Mouse (Mus musculus) midbrain, embryonic 16.5 days (tissue): ENCODE results near the gene Slc22a13. TPM values are rescaled to one million over a fixed set of nuclear protein-coding genes. Genes with fewer than 3 reads are reported as not detected.
"Not testable (repeated sequence)": the region's sequence is repeated elsewhere in the genome, so short reads cannot be mapped to it uniquely, and the experiment has no call there.

Source experiments
- ATAC-seq: fragments of 200-750 bp; cut with Nextera tagmentation; 2 replicates; pipeline ENCODE4 v1.8.0; 2017; ENCODE audit warnings: moderate TSS enrichment
- H3K27ac ChIP-seq: fragments of 300-500 bp; sonication (generic); 2 replicates; pipeline ENCODE4 v1.5.1; 2014; ENCODE audit warnings: mild to moderate bottlenecking, low read length, mixed read lengths
- H3K27me3 ChIP-seq: fragments of 300-500 bp; sonication (generic); 2 replicates; pipeline ENCODE4 v1.6.1; 2014; ENCODE audit warnings: low read depth, low read length, mixed read lengths; ENCODE audit not compliant: control insufficient read depth, insufficient read depth
- H3K36me3 ChIP-seq: fragments of 300-500 bp; sonication (generic); 2 replicates; pipeline ENCODE4 v1.6.1; 2014; ENCODE audit warnings: mild to moderate bottlenecking, low read length, moderate library complexity, mixed read lengths; ENCODE audit not compliant: control insufficient read depth, insufficient read depth
- H3K4me1 ChIP-seq: fragments of 300-500 bp; sonication (generic); 2 replicates; pipeline ENCODE4 v1.6.1; 2014; ENCODE audit warnings: mild to moderate bottlenecking, low read length, mixed read lengths; ENCODE audit not compliant: control insufficient read depth, insufficient read depth
- H3K4me2 ChIP-seq: fragments of 300-500 bp; sonication (generic); 2 replicates; pipeline ENCODE4 v1.6.1; 2014; ENCODE audit warnings: mild to moderate bottlenecking, low read length, mixed read lengths
- H3K4me3 ChIP-seq: fragments of 300-500 bp; sonication (generic); 2 replicates; pipeline ENCODE4 v1.5.1; 2014; ENCODE audit warnings: low read depth, mild to moderate bottlenecking, low read length, moderate library complexity, mixed read lengths
- H3K9ac ChIP-seq: fragments of 300-500 bp; sonication (generic); 2 replicates; pipeline ENCODE4 v1.6.1; 2014; ENCODE audit warnings: low read depth, low read length, mixed read lengths
- H3K9me3 ChIP-seq: fragments of 300-500 bp; sonication (generic); replicated peaks from 2 replicates; pipeline ENCODE4 v1.6.1; 2014; ENCODE audit warnings: mild to moderate bottlenecking, low read length, mixed read lengths; ENCODE audit not compliant: control insufficient read depth, poor library complexity, severe bottlenecking
- WGBS: fragments of 180-500 bp; shearing (Covaris S2); extraction: QIAGEN DNeasy Blood & Tissue Kit; methylation state at CpG from one replicate; pipeline ENCODE4 v1.1.7; 2014; 5-methylcytosine and 5-hydroxymethylcytosine counted together
- polyA plus RNA-seq: library from polyadenylated mRNA; unstranded; fragments of >200 nt; fragmentation: Nextera tagmentation; extraction: Ambion mirVana; gene quantifications from 2 replicates; pipeline ENCODE4 v1.2.1, GENCODE M21; 2015

The Slc22a13 gene
- polyA plus RNA-seq, 1 experiment from 2014 or later: not detected

- no peak overlapping the region for H3K4me2 ChIP-seq
- H3K4me1 ChIP-seq: no peaks in the 10 kb centered on the region
- H3K4me3 ChIP-seq: no peak overlapping the region
- WGBS: 87% methylated on average over 10 of the region's 10 CpGs
- H3K27ac ChIP-seq: no peak overlapping the region
- H3K9ac ChIP-seq: no peak overlapping the region
- peaks cover 17% of the 10 kb centered on the region for H3K36me3 ChIP-seq
- no peaks in the 10 kb centered on the region for H3K9me3 ChIP-seq
- no peak for ATAC-seq
- no peaks in the 10 kb centered on the region for H3K27me3 ChIP-seq
Observed at GRCm38 (mm10) chr9:119240286-119240997, 31.5 kb upstream of the Slc22a13 start.

GRCm38 (mm10) chr9:119239274-119239673, 30.4 kb upstream of the Slc22a13 start:
- ATAC-seq: no peak
- H3K4me2 ChIP-seq: no peak overlapping the region
- H3K27me3 ChIP-seq: no peaks in the 10 kb centered on the region
- peaks cover 17% of the 10 kb centered on the region for H3K36me3 ChIP-seq
- no peak overlapping the region for H3K4me3 ChIP-seq
- WGBS: 96% methylated on average over 3 of the region's 3 CpGs
- H3K27ac ChIP-seq: no peak overlapping the region
- H3K9me3 ChIP-seq: no peaks in the 10 kb centered on the region
- no peaks in the 10 kb centered on the region for H3K4me1 ChIP-seq
- no peak overlapping the region for H3K9ac ChIP-seq

DNA sequence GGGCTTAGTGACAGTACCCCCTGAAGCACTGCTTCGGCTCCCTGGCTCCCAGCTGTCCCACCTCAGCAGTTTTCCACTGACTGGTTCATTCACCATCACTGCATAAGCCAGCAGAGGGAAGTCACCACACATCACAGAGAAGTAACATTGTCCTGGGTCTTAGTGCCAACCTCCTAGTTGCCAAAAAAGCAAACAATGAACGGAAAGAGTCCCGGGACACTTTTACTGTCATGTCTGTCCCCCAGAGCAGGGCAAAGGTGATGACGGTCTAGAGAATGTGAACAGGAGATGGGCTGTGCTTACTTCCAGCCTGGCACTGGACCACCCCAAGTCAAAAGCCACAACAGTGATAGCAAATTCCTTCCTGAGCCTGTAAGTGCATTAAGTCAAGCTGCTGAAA, 29.9 kb upstream of the Slc22a13 start:
- ATAC-seq: no peak
- Histone ChIP-seq H3K27me3 (no peaks in the 10 kb centered on the region), H3K9me3 (no peaks in the 10 kb centered on the region), H3K4me1 (no peaks in the 10 kb centered on the region), H3K36me3 (peaks cover 17% of the 10 kb centered on the region), H3K9ac (no peak overlapping the region), H3K4me2 (no peak overlapping the region), H3K27ac (no peak overlapping the region), H3K4me3 (no peak overlapping the region)
- WGBS: 91% methylated on average over 4 of the region's 4 CpGs

- Histone ChIP-seq H3K4me2 (no peak overlapping the region), H3K9me3 (no peaks in the 10 kb centered on the region), H3K9ac (no peak overlapping the region), H3K4me3 (no peak overlapping the region), H3K36me3 (no peaks in the 10 kb centered on the region), H3K27me3 (no peaks in the 10 kb centered on the region), H3K27ac (no peak overlapping the region), H3K4me1 (no peaks in the 10 kb centered on the region)
- 96% methylated on average over 7 of the region's 7 CpGs for WGBS
- no peak for ATAC-seq
Observed at GRCm38 (mm10) chr9:119231552-119231951, 22.7 kb upstream of the Slc22a13 start.

- Histone ChIP-seq H3K9ac (no peak overlapping the region), H3K4me3 (no peak overlapping the region), H3K27me3 (no peaks in the 10 kb centered on the region), H3K9me3 (no peaks in the 10 kb centered on the region), H3K27ac (no peak overlapping the region), H3K4me2 (no peak overlapping the region), H3K36me3 (no peaks in the 10 kb centered on the region), H3K4me1 (no peaks in the 10 kb centered on the region)
- no peak for ATAC-seq
- 91% methylated on average over 2 of the region's 2 CpGs for WGBS
Observed at GRCm38 (mm10) chr9:119230829-119231228, 21.9 kb upstream of the Slc22a13 start.

- Histone ChIP-seq H3K9ac (no peak overlapping the region), H3K9me3 (no peaks in the 10 kb centered on the region), H3K27ac (no peak overlapping the region), H3K36me3 (peaks cover 10% of the 10 kb centered on the region; the same call in 1 of the 2 replicates), H3K27me3 (no peaks in the 10 kb centered on the region), H3K4me1 (no peaks in the 10 kb centered on the region), H3K4me3 (no peak overlapping the region), H3K4me2 (no peak overlapping the region)
- no peak for ATAC-seq
- WGBS: 96% methylated on average over 4 of the region's 4 CpGs
Observed at GRCm38 (mm10) chr9:119220249-119220648, 11.4 kb upstream of the Slc22a13 start.

DNA sequence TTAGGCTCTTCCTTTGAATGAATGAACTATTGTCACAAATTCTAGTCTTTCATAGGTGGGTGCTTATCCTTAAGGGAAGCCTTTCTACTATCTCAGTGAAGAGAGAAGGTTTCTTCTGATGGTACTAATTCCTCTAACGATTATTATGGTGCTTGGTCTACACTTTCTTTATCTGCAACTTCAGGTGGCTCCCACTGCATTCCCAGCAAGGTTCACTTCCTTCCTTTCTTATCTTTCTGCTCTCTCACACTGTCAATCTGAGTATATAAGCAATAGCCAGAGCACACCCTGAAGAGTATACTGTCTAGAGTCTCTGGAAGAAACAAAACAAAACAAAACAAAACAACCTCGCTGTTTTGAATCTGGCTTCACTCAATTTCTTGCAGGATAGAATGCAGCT, 10.8 kb upstream of the Slc22a13 start:
- WGBS: 88% methylated on average over 2 of the region's 2 CpGs
- ATAC-seq: no peak
- H3K36me3 ChIP-seq: peaks cover 9% of the 10 kb centered on the region; the same call in 1 of the 2 replicates

DNA sequence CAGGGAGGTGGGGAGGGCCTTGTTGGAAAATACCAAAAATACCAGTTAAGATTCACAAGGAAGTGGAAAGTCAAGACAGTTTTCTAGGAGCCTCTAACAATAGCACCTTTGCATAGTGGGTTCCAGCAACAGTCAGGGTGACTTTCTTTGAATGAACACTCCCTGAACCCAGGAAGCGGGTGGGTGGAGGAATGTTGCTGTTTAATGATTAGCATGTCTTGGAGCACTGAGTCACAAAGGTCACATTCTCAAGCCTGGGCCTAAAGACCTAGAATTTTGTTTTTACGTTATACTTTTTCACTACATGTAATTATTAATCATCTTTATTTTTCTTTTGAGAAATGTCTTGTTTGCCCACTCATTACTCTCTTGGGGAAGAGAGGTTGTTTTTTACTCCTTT, 6.4 kb upstream of the Slc22a13 start:
- not testable (repeated sequence) for H3K9me3 ChIP-seq, H3K9ac ChIP-seq, H3K27me3 ChIP-seq, H3K4me1 ChIP-seq, ATAC-seq, H3K27ac ChIP-seq, H3K36me3 ChIP-seq, H3K4me3 ChIP-seq, H3K4me2 ChIP-seq
- WGBS: 95% methylated on average over 2 of the region's 2 CpGs

More for the DNA sequence above, 10.8 kb upstream of the Slc22a13 start:
- no peak overlapping the region for H3K4me3 ChIP-seq
- H3K4me1 ChIP-seq: no peaks in the 10 kb centered on the region
- H3K27ac ChIP-seq: no peak overlapping the region
- H3K4me2 ChIP-seq: no peak overlapping the region
- no peaks in the 10 kb centered on the region for H3K27me3 ChIP-seq
- no peak overlapping the region for H3K9ac ChIP-seq
- H3K9me3 ChIP-seq: no peaks in the 10 kb centered on the region

DNA sequence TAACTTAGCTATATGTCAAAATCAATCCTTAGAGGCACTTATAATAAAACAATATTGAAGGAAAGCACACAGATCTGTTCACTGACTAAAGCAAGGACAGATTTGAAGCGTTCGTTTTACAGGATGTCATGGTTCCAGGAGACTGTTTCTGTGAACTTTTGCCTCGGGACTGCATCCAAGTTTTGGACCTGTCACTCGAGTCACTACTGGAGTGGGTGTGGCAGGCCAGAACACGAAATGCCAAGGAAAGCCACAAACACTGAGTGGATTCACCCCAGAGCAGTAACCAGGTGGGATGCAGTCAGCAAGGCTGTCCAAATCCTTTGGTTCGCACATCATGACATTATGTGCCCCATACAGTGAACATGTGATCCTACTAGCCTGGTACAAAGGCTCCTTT, 5.7 kb upstream of the Slc22a13 start:
- whole genome bisulfite sequencing: 89% methylated on average over 6 of the region's 6 CpGs
- H3K36me3 ChIP-seq: 0 out of 2 replicates have a peak, but pooled peaks cover 4% of the 10 kb centered on the region
- no peaks in the 10 kb centered on the region for H3K4me1 ChIP-seq
- H3K9ac ChIP-seq: no peak overlapping the region
- H3K27me3 ChIP-seq: no peaks in the 10 kb centered on the region
- H3K9me3 ChIP-seq: no peaks in the 10 kb centered on the region
- H3K4me2 ChIP-seq: no peak overlapping the region
- H3K27ac ChIP-seq: no peak overlapping the region
- no peak for ATAC-seq
- H3K4me3 ChIP-seq: no peak overlapping the region
